Mouse (Mus musculus): ENCODE data around the gene Il2rb.

Il2rb gene

DNA sequence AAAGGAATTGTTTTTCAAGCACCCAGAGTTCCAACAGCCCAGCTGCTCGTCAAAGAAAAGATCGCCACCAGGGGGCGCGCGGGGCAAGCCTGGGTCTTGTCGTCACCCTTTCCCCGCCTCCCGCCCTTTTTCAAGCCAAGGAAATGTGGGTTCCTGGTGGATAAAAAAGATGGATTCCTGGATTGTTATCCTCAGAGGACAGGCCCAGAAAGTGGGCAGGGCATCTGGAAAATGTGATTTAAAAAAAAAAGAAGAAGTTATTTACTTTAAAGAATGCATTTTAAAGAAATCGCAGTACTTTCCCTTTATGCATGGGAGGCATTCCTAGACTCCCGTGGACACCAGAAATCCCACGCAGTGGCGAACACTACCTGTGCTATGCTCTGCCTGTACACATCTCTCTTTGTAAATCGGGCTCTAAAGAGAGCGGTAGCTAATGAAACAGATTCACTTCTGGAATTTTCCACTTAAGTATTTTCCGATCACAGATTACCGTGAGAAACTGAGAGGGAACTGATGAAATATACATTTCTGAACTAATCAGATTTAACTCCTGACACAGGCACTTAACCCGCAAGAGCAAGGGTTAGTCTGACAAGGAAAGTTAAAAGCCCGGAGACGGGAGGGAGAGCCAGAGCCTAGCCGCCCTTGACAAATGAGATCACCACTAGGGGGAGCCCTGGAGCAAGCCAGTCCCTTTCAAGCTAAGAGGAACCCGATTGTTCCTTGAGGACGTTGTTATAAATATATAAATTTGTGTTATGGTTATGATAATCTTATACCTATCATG, 47.1 kb downstream of the Il2rb start:
- DNase-seq (ENCODE audit: low spot score in 2 of 2), result peak; percentile 90 to 99

DNA sequence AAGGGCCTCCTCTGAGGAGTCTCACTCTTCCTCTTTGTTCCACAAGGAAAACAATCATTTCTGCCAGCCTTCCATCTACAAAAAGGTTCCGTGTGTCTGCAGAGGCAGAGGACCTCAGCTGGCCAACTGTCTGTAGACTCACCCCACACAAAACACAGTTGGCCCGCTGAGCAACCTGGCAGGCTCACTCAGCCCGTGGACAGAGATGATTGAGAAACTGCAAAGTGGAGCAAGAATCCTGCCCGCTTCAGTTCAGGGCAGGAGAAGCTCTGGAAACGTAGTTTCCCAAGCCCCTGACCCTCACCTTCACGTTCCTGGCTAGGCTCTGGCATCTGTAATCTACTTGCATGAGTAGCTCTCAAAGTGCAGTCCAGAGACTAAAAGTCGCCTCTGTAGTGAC, 48.0 kb downstream of the Il2rb start:
- DNase-seq (ENCODE audit: low spot score in 2 of 2), result no peak

DNA sequence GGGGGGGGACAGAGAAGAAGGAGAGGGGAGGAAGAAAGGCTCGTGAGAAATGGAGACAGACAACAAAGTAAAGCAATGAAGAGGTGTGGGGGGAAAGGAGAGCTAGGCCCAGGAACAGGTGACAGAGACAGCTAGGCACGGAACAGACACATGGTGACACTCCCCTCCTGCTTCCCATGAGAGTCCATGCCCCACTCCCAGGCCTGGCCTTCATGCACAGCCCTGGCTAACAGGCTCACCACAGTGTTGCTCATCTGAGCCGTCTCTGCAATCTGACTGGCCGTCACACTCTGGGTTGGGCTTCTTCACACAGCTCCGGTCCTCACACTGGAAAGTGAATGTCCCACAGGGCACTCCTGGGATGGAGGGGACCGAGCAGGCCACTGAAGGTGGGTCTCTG, 51.2 kb downstream of the Il2rb start:
- no peak for DNase-seq (ENCODE audit: low spot score in 2 of 2)

DNA sequence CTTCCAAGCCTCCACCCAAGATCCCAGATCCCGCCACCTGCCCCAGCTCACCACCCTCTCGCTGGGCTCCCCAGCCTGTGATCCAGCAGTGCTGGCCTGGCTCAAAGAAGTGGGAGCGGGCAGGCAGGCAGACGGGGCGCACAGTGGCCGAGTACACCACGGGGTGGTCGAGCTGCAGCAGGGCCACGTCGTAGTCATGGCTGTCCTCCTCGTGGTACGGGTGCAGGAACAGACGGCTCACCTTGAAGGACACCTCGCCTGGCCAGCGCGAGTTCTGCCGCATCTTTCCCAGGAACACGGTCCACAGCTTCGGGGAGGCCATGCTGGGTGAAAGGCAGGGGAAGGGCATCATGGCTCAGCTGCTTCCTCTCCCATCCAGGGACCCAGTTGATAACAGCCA, 52.8 kb downstream of the Il2rb start:
- no peak for DNase-seq (ENCODE audit: low spot score in 2 of 2)

DNA sequence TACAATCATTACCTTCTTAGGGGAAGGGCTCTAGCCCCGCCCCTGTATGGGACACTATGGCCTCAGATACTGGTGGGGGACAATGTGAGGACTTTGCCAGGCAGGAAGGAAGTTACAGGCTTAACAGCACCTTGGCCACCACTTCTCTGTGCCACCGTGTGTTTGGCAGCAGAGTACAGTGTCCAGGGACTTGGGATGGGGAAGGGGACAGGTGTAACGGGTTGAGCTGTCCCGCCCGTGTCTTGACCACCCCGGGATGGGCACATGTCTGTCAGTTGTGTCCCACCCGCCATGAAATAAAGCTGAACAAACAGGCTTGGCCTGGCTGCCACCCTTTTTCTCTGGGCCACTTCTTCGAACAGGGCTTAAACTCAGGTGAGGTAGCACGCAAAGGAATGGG, 56.1 kb downstream of the Il2rb start:
- no peak for DNase-seq (ENCODE audit: low spot score in 2 of 2)

DNA sequence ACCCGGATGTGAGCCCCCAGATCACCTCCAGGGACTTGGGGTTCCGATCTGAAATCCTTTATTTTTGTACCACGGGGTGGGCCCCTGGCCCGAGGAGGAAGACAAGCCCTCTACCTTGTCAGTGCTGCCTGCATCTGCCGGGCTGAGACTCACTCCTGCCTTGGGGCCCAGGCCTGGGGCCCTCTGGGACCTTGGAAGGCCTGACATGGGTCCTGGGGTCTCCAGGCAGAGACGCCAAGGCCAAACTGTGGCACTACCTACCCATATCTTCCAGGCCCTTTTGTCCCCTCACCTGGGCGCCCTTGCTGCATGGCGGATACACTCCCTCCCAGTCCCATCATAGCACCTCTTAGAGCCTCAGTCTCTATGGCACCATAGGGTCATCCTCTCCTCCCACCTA, 56.6 kb downstream of the Il2rb start:
- DNase-seq (ENCODE audit: low spot score in 2 of 2), result no peak

DNA sequence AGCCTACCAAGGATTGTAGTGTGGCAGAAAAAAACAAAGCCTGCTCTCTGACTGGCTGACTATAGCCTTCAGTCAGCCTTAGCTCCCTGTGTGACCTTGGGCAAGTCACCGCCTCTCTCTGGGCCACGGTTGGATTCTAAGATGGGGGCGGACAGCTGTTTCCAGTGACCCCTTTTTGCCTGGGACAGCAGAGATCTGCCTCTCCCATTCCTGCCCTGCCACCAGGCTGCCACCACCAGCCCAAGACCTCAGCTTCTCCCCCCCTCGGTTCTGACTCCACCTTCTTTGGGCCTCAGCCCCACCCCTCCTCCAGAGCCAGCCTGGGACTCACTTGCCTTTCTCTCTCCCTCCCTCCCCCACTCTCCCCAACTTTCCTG, 57.1 kb downstream of the Il2rb start:
- no peak for DNase-seq (ENCODE audit: low spot score in 2 of 2)

DNA sequence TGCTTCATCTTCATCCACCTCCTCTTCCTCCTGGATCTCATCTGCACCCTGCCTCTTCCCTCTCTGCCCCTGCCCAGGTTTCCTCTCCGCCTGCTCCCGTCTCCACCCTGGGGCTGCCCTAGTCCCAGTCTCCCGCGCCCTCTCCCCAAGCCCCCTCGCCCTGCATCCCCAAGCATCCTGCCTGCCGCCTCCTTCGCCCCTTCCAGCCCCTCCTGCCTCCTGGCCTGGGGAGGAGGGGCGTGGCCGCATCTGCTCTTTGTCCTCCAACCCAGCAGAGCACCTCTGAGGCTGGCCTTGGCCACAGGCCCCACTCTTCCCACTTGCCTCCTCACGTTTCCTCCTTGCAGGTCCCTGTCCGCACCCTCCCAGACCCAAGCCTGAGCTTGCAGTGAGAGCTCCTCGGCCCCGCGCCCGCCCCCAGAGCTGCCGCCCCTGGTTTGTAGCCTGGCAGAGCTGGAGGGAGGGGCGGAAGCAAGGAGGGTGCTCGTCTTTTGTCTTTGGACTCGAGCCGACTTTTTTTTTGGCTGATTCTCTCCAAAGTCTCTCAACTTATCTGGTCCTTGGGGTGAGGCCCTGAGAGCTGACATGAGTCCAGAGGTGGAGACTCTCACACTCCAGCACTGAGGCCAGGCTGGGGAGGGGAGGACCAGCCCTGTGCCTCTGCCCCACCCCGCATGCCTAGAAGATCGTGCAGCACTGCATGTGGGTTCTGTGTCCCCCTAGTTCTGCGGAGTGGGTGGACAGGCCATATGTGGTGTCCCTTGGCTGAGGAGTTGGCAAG, 57.6 kb downstream of the Il2rb start:
- DNase-seq (ENCODE audit: low spot score in 2 of 2), result peak; percentile 75

DNA sequence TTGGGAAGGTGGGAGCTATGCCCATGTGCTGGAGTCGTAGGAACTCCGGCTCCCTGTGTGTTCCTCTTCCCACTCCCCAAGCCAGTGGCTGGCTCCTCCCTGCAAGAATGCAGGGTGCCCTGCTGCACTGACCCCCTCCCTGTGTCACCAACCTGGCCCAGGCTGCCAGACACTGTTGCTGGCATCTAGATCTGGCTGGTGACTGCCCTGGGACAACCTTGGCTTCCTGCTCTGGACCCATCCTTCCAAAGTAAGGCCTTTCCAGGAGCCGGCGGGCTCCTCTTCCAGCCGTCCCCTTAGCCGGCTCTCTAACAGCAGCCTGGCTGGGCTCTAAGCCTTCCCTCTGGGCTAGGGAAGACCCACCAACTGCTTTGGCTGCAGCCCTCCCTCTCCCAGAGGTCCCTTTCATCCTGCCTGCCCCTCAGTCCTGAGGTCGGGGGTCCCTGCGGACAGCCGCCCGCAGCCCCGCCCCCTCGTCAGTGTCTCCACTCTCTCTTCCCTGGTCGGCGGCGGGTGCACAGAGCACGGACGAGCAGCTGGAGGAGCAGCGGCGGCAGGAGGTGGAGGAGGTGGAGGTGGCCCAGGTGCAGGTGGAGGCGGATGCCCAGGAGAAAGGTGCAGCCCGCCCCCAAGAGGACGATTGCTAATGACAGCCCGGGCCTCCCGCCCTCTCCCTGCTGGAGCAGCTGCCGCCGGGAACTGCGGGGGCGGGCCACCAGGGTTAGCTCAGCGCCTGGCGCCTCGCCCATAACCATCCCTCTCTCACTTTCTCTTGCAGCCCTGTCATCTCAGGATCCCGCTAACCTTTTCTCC, 58.5 kb downstream of the Il2rb start:
- peak; percentile 90 to 93 for DNase-seq (ENCODE audit: low spot score in 2 of 2)

DNA sequence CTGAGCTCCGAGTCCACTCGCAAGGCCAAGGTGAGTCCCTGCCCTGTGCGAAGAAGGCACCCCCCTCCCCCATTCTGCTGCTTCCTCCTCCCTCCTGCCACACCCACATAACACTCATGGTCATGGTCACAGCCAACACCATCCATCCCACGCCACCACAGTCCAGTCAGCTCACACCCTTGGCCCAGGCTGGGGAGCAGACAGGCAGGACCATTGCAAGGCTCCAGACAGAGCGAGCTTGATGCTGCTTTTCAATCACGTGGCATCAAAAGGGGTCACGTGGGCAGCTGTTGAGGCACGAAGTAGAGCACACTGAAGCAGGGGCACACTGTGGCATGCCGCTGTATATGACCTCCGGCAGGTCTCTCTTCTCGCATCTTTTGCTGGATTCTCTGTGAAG, 59.4 kb downstream of the Il2rb start:
- DNase-seq (ENCODE audit: low spot score in 2 of 2), result no peak

DNA sequence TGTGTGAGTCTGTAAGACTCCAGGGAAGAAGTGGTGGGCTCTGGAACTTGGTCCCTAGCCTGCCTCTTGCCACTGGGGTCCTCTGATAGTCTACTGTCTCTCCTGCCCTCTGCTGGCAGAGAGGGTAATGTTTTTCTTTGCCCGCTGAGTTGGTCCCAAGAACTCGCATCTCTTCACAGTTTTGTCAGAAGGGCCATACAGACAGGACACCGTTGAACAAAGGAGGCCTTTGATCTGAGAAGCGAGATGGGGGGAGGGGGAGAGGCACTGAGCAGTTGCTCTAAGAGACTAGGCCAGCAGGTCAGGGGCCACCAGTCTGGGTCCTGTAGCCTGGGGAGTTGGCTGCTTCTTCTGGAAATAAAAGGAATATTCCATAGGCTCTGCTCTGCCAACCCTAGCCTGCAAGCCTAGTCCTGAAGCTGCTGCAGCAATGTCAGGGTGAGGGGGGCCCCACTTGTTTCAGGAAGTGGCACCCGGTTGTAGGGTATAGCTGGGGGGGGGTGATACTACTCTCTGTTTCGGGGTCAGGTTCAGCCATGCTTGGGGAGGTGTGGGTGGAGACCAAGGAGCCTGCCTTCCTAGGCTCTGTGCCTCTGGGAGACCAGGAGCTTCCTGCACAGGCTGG, 60.1 kb downstream of the Il2rb start:
- DNase-seq (ENCODE audit: low spot score in 2 of 2), result no peak

DNA sequence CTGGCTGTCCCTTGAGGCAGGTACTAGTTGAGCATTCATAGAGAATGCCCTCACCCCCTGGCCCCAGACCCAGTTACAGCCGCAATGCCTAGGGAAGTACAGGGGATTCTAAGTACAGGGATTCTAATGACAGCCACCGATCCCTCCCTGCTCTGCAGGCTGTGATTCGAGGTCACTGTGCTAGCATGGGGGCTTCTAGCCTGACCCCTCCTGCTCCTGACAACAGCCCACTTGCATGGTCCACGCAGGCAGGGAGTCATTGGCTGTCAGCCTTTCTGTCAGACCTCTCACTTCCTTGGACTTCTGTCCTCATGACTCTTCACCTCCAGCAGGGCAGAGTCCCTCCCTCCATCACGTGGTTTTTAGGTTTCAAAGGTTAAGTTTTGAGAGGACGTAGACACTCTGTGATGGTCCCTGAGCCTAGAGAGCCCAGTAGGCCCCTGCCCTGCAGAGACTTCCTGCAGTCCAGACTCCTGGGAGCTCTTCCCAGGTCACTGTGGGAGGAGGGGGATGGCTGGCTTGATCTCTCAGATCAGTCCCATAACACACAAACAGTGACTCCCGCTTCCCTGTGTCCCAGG, 63.4 kb downstream of the Il2rb start:
- no peak for DNase-seq (ENCODE audit: low spot score in 2 of 2)

DNA sequence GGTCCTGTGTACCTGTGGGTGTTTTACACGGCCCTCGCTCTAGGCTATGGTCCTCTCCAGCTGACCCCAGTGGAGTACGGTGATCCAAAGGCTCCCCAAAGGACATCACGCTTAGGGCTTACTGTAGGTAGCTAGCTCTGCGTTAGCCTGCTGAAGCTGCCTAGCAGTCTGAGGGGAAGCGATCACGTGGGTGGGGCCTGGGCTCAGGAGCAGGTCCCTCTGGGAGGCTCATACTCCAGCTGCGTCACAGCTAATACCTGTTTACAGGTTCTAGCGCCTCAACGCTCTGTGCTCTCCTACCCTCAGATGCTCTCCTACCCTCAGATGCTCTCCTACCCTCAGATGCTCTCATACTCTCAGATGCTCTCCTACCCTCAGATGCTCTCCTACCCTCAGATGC, 64.2 kb downstream of the Il2rb start:
- DNase-seq (ENCODE audit: low spot score in 2 of 2), result no peak

DNA sequence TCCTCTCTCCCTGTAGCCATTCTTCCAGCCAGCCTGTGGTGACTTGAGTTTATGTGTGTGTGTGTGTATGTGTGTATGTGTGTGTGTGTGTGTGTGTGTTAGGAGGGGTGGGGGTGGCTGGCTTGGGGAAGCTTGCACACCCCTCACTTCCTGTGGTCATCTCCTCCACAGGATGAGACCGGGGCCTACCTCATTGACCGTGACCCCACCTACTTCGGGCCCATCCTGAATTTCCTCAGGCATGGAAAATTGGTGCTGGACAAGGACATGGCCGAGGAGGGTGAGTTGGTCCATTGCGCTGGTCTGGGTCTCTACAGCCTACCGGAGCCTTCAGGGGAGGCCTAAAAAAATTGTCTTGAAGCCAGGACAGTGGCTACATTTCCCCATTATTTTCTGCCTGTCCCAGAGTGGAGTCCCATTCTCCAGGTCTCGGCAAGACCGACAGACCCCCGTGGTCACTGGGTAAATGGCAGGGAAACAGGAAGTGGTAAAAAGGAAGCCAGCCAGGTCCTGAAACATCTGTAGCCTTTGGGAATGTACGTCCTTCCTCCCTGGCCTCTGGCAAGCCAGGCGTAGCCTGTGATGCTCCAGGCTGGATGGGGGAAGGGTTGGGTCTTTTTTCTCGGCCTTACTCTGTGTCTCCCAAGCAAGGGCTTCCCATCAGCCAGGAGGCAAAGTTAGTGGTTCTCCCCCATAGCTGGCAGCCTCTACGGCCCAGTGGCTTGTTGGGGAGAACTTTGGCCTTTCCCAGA, 65.0 kb downstream of the Il2rb start:
- DNase-seq (ENCODE audit: low spot score in 2 of 2), result no peak

Data from urinary bladder, postnatal 4 days (tissue).